Mouse (Mus musculus): ENCODE data around the gene Arl5c. TPM values are rescaled to one million over a fixed set of nuclear protein-coding genes. Genes with fewer than 3 reads are reported as not detected.

The Arl5c gene
- 7.0 and 7.8 TPM in 2 replicates for polyA plus RNA-seq (2016; fragmentation: Nextera tagmentation; extraction: Ambion mirVana)

- peak within 1 kb of the TSS; percentile 88 for H3K4me2 ChIP-seq
- 3% methylated on average over 26 of the region's 26 CpGs for WGBS
- no peaks in the 10 kb centered on the region for H3K9me3 ChIP-seq
- peak; percentile 45 for ATAC-seq (ENCODE audit: low FRiP score)
- H3K9ac ChIP-seq = peak within 1 kb of the TSS; percentile 36
- H3K27me3 ChIP-seq = peaks cover 48% of the 10 kb centered on the region
- H3K4me1 ChIP-seq = peaks cover 16% of the 10 kb centered on the region
- H3K36me3 ChIP-seq (replicated peaks) = no peaks in the 10 kb centered on the region
- H3K4me3 ChIP-seq (replicated peaks) = peak within 1 kb of the TSS; percentile 42
- H3K27ac ChIP-seq = no peak within 1 kb of the TSS
Measured at GRCm38 (mm10) chr11:97995564-97996288, at the start of gene Arl5c. Arl5c (minus strand) TSS chr11:97996181.

- Histone ChIP-seq H3K27ac (no peak overlapping the region), H3K9ac (no peak overlapping the region), H3K4me2 (no peak overlapping the region), H3K4me3 (replicated peaks) (no peak overlapping the region), H3K9me3 (no peaks in the 10 kb centered on the region), H3K27me3 (peaks cover 37% of the 10 kb centered on the region), H3K4me1 (no peaks in the 10 kb centered on the region), H3K36me3 (replicated peaks) (no peaks in the 10 kb centered on the region)
- 70% methylated on average over 4 of the region's 4 CpGs for WGBS
- no peak for ATAC-seq (ENCODE audit: low FRiP score)
Measured at GRCm38 (mm10) chr11:98045596-98045995, 49.6 kb upstream of the Arl5c start.

GRCm38 (mm10) chr11:98044074-98044473, 48.1 kb upstream of the Arl5c start:
- no peak for ATAC-seq (ENCODE audit: low FRiP score)
- H3K36me3 ChIP-seq (replicated peaks) = no peaks in the 10 kb centered on the region
- H3K27ac ChIP-seq = no peak overlapping the region
- 0 out of 2 replicates have a peak overlapping the region, but pooled peaks have one; percentile 14 for H3K9ac ChIP-seq
- H3K9me3 ChIP-seq = no peaks in the 10 kb centered on the region
- no peaks in the 10 kb centered on the region for H3K4me1 ChIP-seq
- H3K4me3 ChIP-seq (replicated peaks) = no peak overlapping the region
- H3K4me2 ChIP-seq = no peak overlapping the region
- 75% methylated on average over 5 of the region's 5 CpGs for WGBS
- H3K27me3 ChIP-seq = peaks cover 21% of the 10 kb centered on the region

- Histone ChIP-seq H3K4me3 (replicated peaks) (no peak overlapping the region), H3K9me3 (no peaks in the 10 kb centered on the region), H3K4me1 (no peaks in the 10 kb centered on the region), H3K27ac (no peak overlapping the region), H3K9ac (no peak overlapping the region), H3K36me3 (replicated peaks) (no peaks in the 10 kb centered on the region), H3K27me3 (peaks cover 14% of the 10 kb centered on the region; the same call in 1 of the 2 replicates), H3K4me2 (no peak overlapping the region)
- ATAC-seq (ENCODE audit: low FRiP score) = no peak
- WGBS = 83% methylated on average over 6 of the region's 6 CpGs
Measured at GRCm38 (mm10) chr11:98042741-98043140, 46.8 kb upstream of the Arl5c start.

GRCm38 (mm10) chr11:98040975-98041374, 45.0 kb upstream of the Arl5c start:
- peaks cover 8% of the 10 kb centered on the region for H3K4me1 ChIP-seq
- H3K9me3 ChIP-seq = no peaks in the 10 kb centered on the region
- no peak overlapping the region for H3K4me2 ChIP-seq
- no peak overlapping the region for H3K4me3 ChIP-seq (replicated peaks)
- no peaks in the 10 kb centered on the region for H3K36me3 ChIP-seq (replicated peaks)
- ATAC-seq (ENCODE audit: low FRiP score) = no peak
- H3K27me3 ChIP-seq = peaks cover 26% of the 10 kb centered on the region
- H3K27ac ChIP-seq = no peak overlapping the region
- 84% methylated on average over 8 of the region's 8 CpGs for WGBS
- no peak overlapping the region for H3K9ac ChIP-seq

- 66% methylated on average over 14 of the region's 14 CpGs for WGBS
- no peak overlapping the region for H3K4me2 ChIP-seq
- ATAC-seq (ENCODE audit: low FRiP score) = no peak
Measured at GRCm38 (mm10) chr11:98037871-98038270, 41.9 kb upstream of the Arl5c start.

GRCm38 (mm10) chr11:98035977-98036377, 40.0 kb upstream of the Arl5c start:
- under 1% methylated on average over 24 of the region's 27 CpGs for WGBS
- no peak overlapping the region for H3K27ac ChIP-seq

More at GRCm38 (mm10) chr11:98037871-98038270, 41.9 kb upstream of the Arl5c start:
- Histone ChIP-seq H3K27ac (no peak overlapping the region), H3K36me3 (replicated peaks) (no peaks in the 10 kb centered on the region), H3K4me3 (replicated peaks) (no peak overlapping the region), H3K9ac (no peak overlapping the region), H3K4me1 (peaks cover 22% of the 10 kb centered on the region), H3K9me3 (no peaks in the 10 kb centered on the region), H3K27me3 (peaks cover 30% of the 10 kb centered on the region)

GRCm38 (mm10) chr11:98034840-98035239, 38.9 kb upstream of the Arl5c start:
- H3K9ac ChIP-seq = 0 out of 2 replicates have a peak overlapping the region, but pooled peaks have one; percentile 12
- H3K4me3 ChIP-seq (replicated peaks) = no peak overlapping the region
- H3K27ac ChIP-seq = peak overlapping the region; percentile 36; the same call in 1 of the 2 replicates
- peaks cover 15% of the 10 kb centered on the region for H3K36me3 ChIP-seq (replicated peaks)
- H3K27me3 ChIP-seq = peaks cover 30% of the 10 kb centered on the region
- no peaks in the 10 kb centered on the region for H3K9me3 ChIP-seq
- H3K4me1 ChIP-seq = peaks cover 22% of the 10 kb centered on the region
- peak; percentile 43; the same call in 1 of the 2 replicates for ATAC-seq (ENCODE audit: low FRiP score)
- no peak overlapping the region; the same call in 1 of the 2 replicates for H3K4me2 ChIP-seq
- WGBS = 25% methylated on average over 4 of the region's 4 CpGs

More at GRCm38 (mm10) chr11:98035977-98036377, 40.0 kb upstream of the Arl5c start:
- H3K9ac ChIP-seq = peak overlapping the region; percentile 50
- H3K9me3 ChIP-seq = no peaks in the 10 kb centered on the region
- H3K36me3 ChIP-seq (replicated peaks) = peaks cover 4% of the 10 kb centered on the region
- peak overlapping the region; percentile 81 for H3K4me2 ChIP-seq
- H3K4me3 ChIP-seq (replicated peaks) = peak overlapping the region; percentile 37
- peaks cover 30% of the 10 kb centered on the region for H3K27me3 ChIP-seq
- ATAC-seq (ENCODE audit: low FRiP score) = peak; percentile 77
- H3K4me1 ChIP-seq = peaks cover 22% of the 10 kb centered on the region

- no peak overlapping the region for H3K4me3 ChIP-seq (replicated peaks)
Measured at GRCm38 (mm10) chr11:98034061-98034460, 38.1 kb upstream of the Arl5c start.

GRCm38 (mm10) chr11:98031443-98031770, 35.4 kb upstream of the Arl5c start:
- Histone ChIP-seq H3K4me3 (replicated peaks) (no peak overlapping the region), H3K9me3 (no peaks in the 10 kb centered on the region), H3K27me3 (peaks cover 11% of the 10 kb centered on the region), H3K4me1 (peaks cover 35% of the 10 kb centered on the region), H3K4me2 (no peak overlapping the region), H3K9ac (no peak overlapping the region), H3K36me3 (replicated peaks) (peaks cover 33% of the 10 kb centered on the region), H3K27ac (no peak overlapping the region)
- WGBS = 9% methylated on average over 5 of the region's 5 CpGs
- ATAC-seq (ENCODE audit: low FRiP score) = no peak

More at GRCm38 (mm10) chr11:98034061-98034460, 38.1 kb upstream of the Arl5c start:
- 85% methylated on average over 5 of the region's 5 CpGs for WGBS
- H3K4me1 ChIP-seq = peaks cover 22% of the 10 kb centered on the region
- no peaks in the 10 kb centered on the region for H3K9me3 ChIP-seq
- no peak overlapping the region for H3K4me2 ChIP-seq
- peaks cover 30% of the 10 kb centered on the region for H3K27me3 ChIP-seq
- ATAC-seq (ENCODE audit: low FRiP score) = no peak
- H3K36me3 ChIP-seq (replicated peaks) = peaks cover 23% of the 10 kb centered on the region
- no peak overlapping the region for H3K9ac ChIP-seq
- no peak overlapping the region for H3K27ac ChIP-seq

GRCm38 (mm10) chr11:98030701-98031442, 34.9 kb upstream of the Arl5c start:
- Histone ChIP-seq H3K27ac (no peak overlapping the region), H3K36me3 (replicated peaks) (peaks cover 33% of the 10 kb centered on the region), H3K4me3 (replicated peaks) (no peak overlapping the region), H3K9me3 (no peaks in the 10 kb centered on the region), H3K4me1 (peaks cover 34% of the 10 kb centered on the region), H3K9ac (no peak overlapping the region), H3K27me3 (peaks cover 6% of the 10 kb centered on the region; the same call in 1 of the 2 replicates), H3K4me2 (no peak overlapping the region)
- 52% methylated on average over 5 of the region's 5 CpGs for WGBS
- ATAC-seq (ENCODE audit: low FRiP score) = no peak

GRCm38 (mm10) chr11:98027785-98028184, 31.8 kb upstream of the Arl5c start:
- Histone ChIP-seq H3K4me3 (replicated peaks) (peak overlapping the region; percentile 99), H3K4me2 (peak overlapping the region; percentile 93), H3K9me3 (no peaks in the 10 kb centered on the region), H3K36me3 (replicated peaks) (peaks cover 33% of the 10 kb centered on the region), H3K27ac (no peak overlapping the region), H3K27me3 (no peaks in the 10 kb centered on the region), H3K4me1 (peaks cover 34% of the 10 kb centered on the region), H3K9ac (peak overlapping the region; percentile 99)
- WGBS = 32% methylated on average over 7 of the region's 7 CpGs
- no peak for ATAC-seq (ENCODE audit: low FRiP score)

Data from forebrain, embryonic 12.5 days (tissue).